Mouse (Mus musculus) hindbrain, embryonic 16.5 days (tissue): Measurements from ENCODE around the gene Slc17a6. TPM values are rescaled to one million over a fixed set of nuclear protein-coding genes. Genes with fewer than 3 reads are reported as not detected.

Experiments
- ATAC-seq: fragments of 200-750 bp; cut with Nextera tagmentation; 2 replicates; pipeline ENCODE4 v1.8.0; 2017; ENCODE audit warnings: moderate TSS enrichment, moderate library complexity
- H3K27ac ChIP-seq: fragments of 300-500 bp; sonication (generic); 2 replicates; pipeline ENCODE4 v1.5.1; 2014; ENCODE audit warnings: low read depth, mild to moderate bottlenecking, control low read depth, low read length, moderate library complexity
- H3K27me3 ChIP-seq: fragments of 300-500 bp; sonication (generic); replicated peaks from 2 replicates; pipeline ENCODE4 v1.6.1; 2014; ENCODE audit warnings: low read length; ENCODE audit not compliant: control insufficient read depth, insufficient read depth
- H3K36me3 ChIP-seq: fragments of 300-500 bp; sonication (generic); 2 replicates; pipeline ENCODE4 v1.6.1; 2014; ENCODE audit warnings: mild to moderate bottlenecking, low read length, moderate library complexity, mixed read lengths; ENCODE audit not compliant: control insufficient read depth, insufficient read depth
- H3K4me1 ChIP-seq: fragments of 300-500 bp; sonication (generic); 2 replicates; pipeline ENCODE4 v1.6.1; 2014; ENCODE audit warnings: low read depth, low read length; ENCODE audit not compliant: control insufficient read depth, insufficient read depth
- H3K4me2 ChIP-seq: fragments of 300-500 bp; sonication (generic); 2 replicates; pipeline ENCODE4 v1.6.1; 2014; ENCODE audit warnings: mild to moderate bottlenecking, low read length, control low read depth, moderate library complexity
- H3K4me3 ChIP-seq: fragments of 300-500 bp; sonication (generic); 2 replicates; pipeline ENCODE4 v1.5.1; 2014; ENCODE audit warnings: mild to moderate bottlenecking, low read length, control low read depth, moderate library complexity
- H3K9ac ChIP-seq: fragments of 300-500 bp; sonication (generic); 2 replicates; pipeline ENCODE4 v1.6.1; 2014; ENCODE audit warnings: low read depth, mild to moderate bottlenecking, control low read depth, low read length, moderate library complexity
- H3K9me3 ChIP-seq: fragments of 300-500 bp; sonication (generic); 2 replicates; pipeline ENCODE4 v1.6.1; 2014; ENCODE audit warnings: mild to moderate bottlenecking, low read length, moderate library complexity; ENCODE audit not compliant: control insufficient read depth
- WGBS: fragments of 180-500 bp; shearing (Covaris S2); extraction: QIAGEN DNeasy Blood & Tissue Kit; methylation state at CpG from one replicate; pipeline ENCODE4 v1.1.7; 2014; 5-methylcytosine and 5-hydroxymethylcytosine counted together
- polyA plus RNA-seq: library from polyadenylated mRNA; unstranded; fragments of >200 nt; fragmentation: Nextera tagmentation; extraction: Ambion mirVana; gene quantifications from 2 replicates; pipeline ENCODE4 v1.2.1, GENCODE M21; 2015

Slc17a6 gene
- polyA plus RNA-seq, 1 experiment from 2014 or later: 126 TPM

- Histone ChIP-seq H3K9ac (no peak overlapping the region), H3K4me1 (no peaks in the 10 kb centered on the region), H3K4me3 (no peak overlapping the region), H3K4me2 (no peak overlapping the region), H3K36me3 (no peaks in the 10 kb centered on the region), H3K27ac (no peak overlapping the region), H3K27me3 (no peaks in the 10 kb centered on the region), H3K9me3 (no peaks in the 10 kb centered on the region)
- WGBS: 87% methylated on average over 2 of the region's 2 CpGs
- ATAC-seq: no peak
Measured at GRCm38 (mm10) chr7:51715771-51716170, 94.0 kb downstream of the Slc17a6 start.

Other genes with a start within 250 kb of the Slc17a6 start
- 1.1 and 1.4 TPM in 2 replicates for gene Ano5, start 111.0 kb upstream of the Slc17a6 start, polyA plus RNA-seq
- 12.3 and 12.4 TPM in 2 replicates for gene Gas2, start 240.0 kb downstream of the Slc17a6 start, polyA plus RNA-seq
- 2.5 and 5.6 TPM in 2 replicates for gene Fancf, start 240.3 kb downstream of the Slc17a6 start, polyA plus RNA-seq